Mouse (Mus musculus) stomach, postnatal 0 days (tissue): ENCODE measurements around the gene Fst. TPM values are rescaled to one million over a fixed set of nuclear protein-coding genes. Genes with fewer than 3 reads are reported as not detected.

Experiments used
- ATAC-seq: fragments of 200-750 bp; cut with Nextera tagmentation; 2 replicates; pipeline ENCODE4 v1.8.0; 2017; ENCODE audit not compliant: low FRiP score, low TSS enrichment
- DNase-seq: peaks from one replicate; pipeline ENCODE4 v3.0.0-alpha.2; 2016; ENCODE audit warnings: low spot score
- H3K27ac ChIP-seq: fragments of 300-500 bp; sonication (generic); replicated peaks from 2 replicates; pipeline ENCODE4 v1.5.1; 2014; ENCODE audit warnings: mild to moderate bottlenecking, control low read depth
- H3K27me3 ChIP-seq: fragments of 300-500 bp; sonication (generic); 2 replicates; pipeline ENCODE4 v1.6.1; 2014; ENCODE audit warnings: low read length; ENCODE audit not compliant: control insufficient read depth, insufficient read depth
- H3K36me3 ChIP-seq: fragments of 300-500 bp; sonication (generic); 2 replicates; pipeline ENCODE4 v1.6.1; 2014; ENCODE audit warnings: low read length, mixed read lengths; ENCODE audit not compliant: control insufficient read depth, insufficient read depth
- H3K4me1 ChIP-seq: fragments of 300-500 bp; sonication (generic); replicated peaks from 2 replicates; pipeline ENCODE4 v1.6.1; 2014; ENCODE audit warnings: antibody characterized with exemption; ENCODE audit not compliant: control insufficient read depth, insufficient read depth
- H3K4me2 ChIP-seq: fragments of 300-500 bp; sonication (generic); replicated peaks from 2 replicates; pipeline ENCODE4 v1.6.1; 2014; ENCODE audit warnings: low read depth, mild to moderate bottlenecking, control low read depth, moderate library complexity
- H3K4me3 ChIP-seq: fragments of 300-500 bp; sonication (generic); 2 replicates; pipeline ENCODE4 v1.5.1; 2014; ENCODE audit warnings: low read depth, low read length, control low read depth
- H3K9ac ChIP-seq: fragments of 300-500 bp; sonication (generic); 2 replicates; pipeline ENCODE4 v1.6.1; 2014; ENCODE audit warnings: mild to moderate bottlenecking, low read length, control low read depth, mixed read lengths
- H3K9me3 ChIP-seq: fragments of 300-500 bp; sonication (generic); 2 replicates; pipeline ENCODE4 v1.6.1; 2016; ENCODE audit warnings: low read length; ENCODE audit not compliant: control insufficient read depth
- CTCF ChIP-seq: IDR thresholded peaks from 2 replicates; pipeline ENCODE4 v1.5.1; 2016; ENCODE audit warnings: antibody characterized with exemption, low read depth, mild to moderate bottlenecking, moderate library complexity
- EP300 ChIP-seq: optimal IDR thresholded peaks from 2 replicates; pipeline ENCODE3; 2016; ENCODE audit warnings: antibody characterized with exemption
- WGBS: fragments of 180-500 bp; shearing (Covaris S2); extraction: QIAGEN DNeasy Blood & Tissue Kit; methylation state at CpG from one replicate; pipeline ENCODE4 v1.1.7; 2014; 5-methylcytosine and 5-hydroxymethylcytosine counted together
- polyA plus RNA-seq: library from polyadenylated mRNA; unstranded; fragments of >200 nt; fragmentation: Nextera tagmentation; extraction: Ambion mirVana; gene quantifications from 2 replicates; pipeline ENCODE4 v1.2.1, GENCODE M21; 2015

The Fst gene
- 24.5 and 27.8 TPM in 2 replicates for polyA plus RNA-seq

GRCm38 (mm10) chr13:114458886-114459700, at the start of gene Fst:
Gene Fst, minus strand, starts transcription at chr13:114458951.
- Histone ChIP-seq H3K4me3 (peak within 1 kb of the TSS; percentile 59), H3K4me1 (no peaks in the 10 kb centered on the region; the same call in 1 of the 2 replicates), H3K9me3 (no peaks in the 10 kb centered on the region), H3K36me3 (no peaks in the 10 kb centered on the region), H3K9ac (peak within 1 kb of the TSS; percentile 60), H3K27ac (peak within 1 kb of the TSS; percentile 71), H3K27me3 (peaks cover 5% of the 10 kb centered on the region; the same call in 1 of the 2 replicates), H3K4me2 (peak within 1 kb of the TSS; percentile 97)
- TF ChIP-seq EP300 = no peak
- TF ChIP-seq CTCF = no peak
- ATAC-seq (peak; percentile 62), DNase-seq (peak; percentile 31)
- WGBS = under 1% methylated on average over 52 of the region's 77 CpGs

- DNase-seq (no peak), ATAC-seq (no peak)
- WGBS = 51% methylated on average over 3 of the region's 3 CpGs
- Histone ChIP-seq H3K9ac (no peak overlapping the region), H3K9me3 (no peaks in the 10 kb centered on the region), H3K27me3 (no peaks in the 10 kb centered on the region), H3K36me3 (no peaks in the 10 kb centered on the region), H3K4me1 (no peaks in the 10 kb centered on the region), H3K27ac (no peak overlapping the region), H3K4me2 (no peak overlapping the region), H3K4me3 (no peak overlapping the region)
- TF ChIP-seq EP300 (no peak), CTCF (no peak)
Measured at GRCm38 (mm10) chr13:114493826-114494225, 35.1 kb upstream of the Fst start.

- Histone ChIP-seq H3K4me2 (no peak overlapping the region), H3K4me1 (no peaks in the 10 kb centered on the region), H3K9me3 (no peaks in the 10 kb centered on the region), H3K4me3 (no peak overlapping the region), H3K9ac (no peak overlapping the region), H3K27ac (no peak overlapping the region), H3K27me3 (no peaks in the 10 kb centered on the region), H3K36me3 (no peaks in the 10 kb centered on the region)
- DNase-seq (no peak), ATAC-seq (no peak)
- WGBS = 66% methylated on average over 7 of the region's 7 CpGs
- TF ChIP-seq CTCF (no peak), EP300 (no peak)
Measured at GRCm38 (mm10) chr13:114488178-114488577, 29.4 kb upstream of the Fst start.

- DNase-seq (no peak), ATAC-seq (no peak)
- WGBS = 86% methylated on average over 4 of the region's 4 CpGs
- H3K27me3 ChIP-seq = no peaks in the 10 kb centered on the region
- no peak overlapping the region for H3K4me3 ChIP-seq
- TF ChIP-seq EP300 (no peak), CTCF (no peak)
- H3K36me3 ChIP-seq = no peaks in the 10 kb centered on the region
- no peak overlapping the region for H3K9ac ChIP-seq
- no peak overlapping the region for H3K4me2 ChIP-seq
- no peaks in the 10 kb centered on the region for H3K9me3 ChIP-seq
- no peaks in the 10 kb centered on the region for H3K4me1 ChIP-seq
- H3K27ac ChIP-seq = no peak overlapping the region
Measured at GRCm38 (mm10) chr13:114478329-114478728, 19.6 kb upstream of the Fst start.

GRCm38 (mm10) chr13:114469945-114470344, 11.2 kb upstream of the Fst start:
- Histone ChIP-seq H3K9me3 (no peaks in the 10 kb centered on the region), H3K4me1 (no peaks in the 10 kb centered on the region), H3K36me3 (no peaks in the 10 kb centered on the region), H3K4me2 (no peak overlapping the region), H3K4me3 (no peak overlapping the region), H3K27me3 (no peaks in the 10 kb centered on the region), H3K9ac (no peak overlapping the region), H3K27ac (no peak overlapping the region)
- ATAC-seq (no peak), DNase-seq (no peak)
- 77% methylated on average over 3 of the region's 3 CpGs for WGBS
- TF ChIP-seq EP300 (no peak), CTCF (no peak)

GRCm38 (mm10) chr13:114466269-114466919, 7.6 kb upstream of the Fst start:
- Histone ChIP-seq H3K27me3 (0 out of 2 replicates have a peak, but pooled peaks cover 2% of the 10 kb centered on the region), H3K9ac (no peak overlapping the region), H3K27ac (no peak overlapping the region), H3K9me3 (no peaks in the 10 kb centered on the region), H3K4me1 (no peaks in the 10 kb centered on the region), H3K4me2 (no peak overlapping the region), H3K4me3 (no peak overlapping the region), H3K36me3 (no peaks in the 10 kb centered on the region)
- ATAC-seq = no peak
- no peak for TF ChIP-seq EP300
- TF ChIP-seq CTCF = no peak
- 90% methylated on average over 6 of the region's 6 CpGs for WGBS
- no peak for DNase-seq
